Mouse (Mus musculus): ENCODE results near the gene Pot1a.
A peak's percentile ranks its signal among the peaks of the same experiment; 100 is the strongest.

DNA sequence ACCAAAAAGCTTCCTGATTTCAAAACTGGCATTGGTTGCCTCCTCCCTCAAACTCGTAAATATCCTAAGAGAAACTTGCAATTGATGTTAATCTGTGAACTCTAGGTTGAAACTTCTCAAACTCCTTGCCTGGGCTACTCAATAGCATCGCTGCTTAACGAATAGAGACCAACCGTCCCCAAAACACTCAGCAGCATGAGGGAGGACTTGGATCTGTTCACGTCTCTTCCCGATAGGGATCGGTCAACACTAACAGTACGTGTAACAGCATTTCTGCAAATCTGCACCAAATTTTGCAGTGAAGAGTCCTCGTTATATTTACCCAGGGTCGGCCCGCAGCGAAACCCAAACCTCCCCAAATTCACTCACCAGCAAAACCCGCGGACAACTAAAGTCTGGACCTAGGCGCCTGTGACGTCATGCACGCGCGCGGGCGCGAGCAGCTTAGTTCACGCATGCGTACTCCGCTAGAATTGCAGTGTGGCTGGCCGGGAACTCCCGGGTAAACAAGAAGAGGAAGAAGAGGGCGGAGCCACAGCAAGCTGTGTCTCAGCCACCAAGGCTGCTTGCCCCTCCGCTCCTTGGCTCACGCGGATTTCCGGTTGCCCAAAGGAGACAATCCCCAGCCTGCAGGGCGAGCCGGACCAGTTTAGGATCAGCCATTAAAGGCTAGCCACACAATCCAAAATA lies at the start of gene Pot1a:
- TF ChIP-seq POLR2A (IDR thresholded peaks at IDR 0.05; ENCODE audit: insufficient read length, low read depth) (peak; percentile 47), REST (IDR thresholded peaks at IDR 0.05; ENCODE audit: insufficient read depth, insufficient read length) (no peak), POLR2AphosphoS2 (IDR thresholded peaks at IDR 0.05; ENCODE audit: insufficient read length, low read depth) (no peak), TCF12 (IDR thresholded peaks at IDR 0.05; ENCODE audit: insufficient read depth, poor library complexity, severe bottlenecking) (no peak), E2F4 (IDR thresholded peaks at IDR 0.05; ENCODE audit: insufficient read depth) (no peak), MAX (IDR thresholded peaks at IDR 0.05; ENCODE audit: low read depth) (no peak)
